Mouse (Mus musculus): ENCODE data around the gene Gm20390. TPM values are rescaled to one million over a fixed set of nuclear protein-coding genes. Genes with fewer than 3 reads are reported as not detected.
"Not testable (repeated sequence)": the region's sequence is repeated elsewhere in the genome, so short reads cannot be mapped to it uniquely, and the experiment has no call there.

Gene Gm20390
- polyA plus RNA-seq, 1 experiment from 2014 or later: 187 TPM

- Histone ChIP-seq H3K27ac (replicated peaks) (no peak overlapping the region), H3K27me3 (no peaks in the 10 kb centered on the region), H3K4me1 (replicated peaks) (no peaks in the 10 kb centered on the region), H3K4me2 (no peak overlapping the region), H3K9ac (no peak overlapping the region), H3K4me3 (replicated peaks) (no peak overlapping the region), H3K9me3 (replicated peaks) (no peaks in the 10 kb centered on the region), H3K36me3 (replicated peaks) (peaks cover 15% of the 10 kb centered on the region)
- 65% methylated on average over 3 of the region's 3 CpGs for WGBS (ENCODE audit: insufficient replicate concordance)
- ATAC-seq (ENCODE audit: insufficient read depth): no peak
Measured at GRCm38 (mm10) chr11:93944986-93945385, 23.1 kb downstream of the Gm20390 start.

GRCm38 (mm10) chr11:93940906-93941305 is 27.2 kb downstream of the Gm20390 start:
- 28% methylated on average over 2 of the region's 2 CpGs for WGBS (ENCODE audit: insufficient replicate concordance)

GRCm38 (mm10) chr11:93929106-93929505 is 39.0 kb downstream of the Gm20390 start:
- Histone ChIP-seq H3K4me2 (no peak overlapping the region), H3K27ac (replicated peaks) (no peak overlapping the region), H3K9ac (no peak overlapping the region), H3K27me3 (no peaks in the 10 kb centered on the region), H3K9me3 (replicated peaks) (no peaks in the 10 kb centered on the region), H3K36me3 (replicated peaks) (peaks cover 62% of the 10 kb centered on the region), H3K4me3 (replicated peaks) (no peak overlapping the region), H3K4me1 (replicated peaks) (no peaks in the 10 kb centered on the region)
- no peak for ATAC-seq (ENCODE audit: insufficient read depth)

More at GRCm38 (mm10) chr11:93940906-93941305, 27.2 kb downstream of the Gm20390 start:
- Histone ChIP-seq H3K4me3 (replicated peaks) (no peak overlapping the region), H3K9ac (no peak overlapping the region), H3K36me3 (replicated peaks) (peaks cover 20% of the 10 kb centered on the region), H3K9me3 (replicated peaks) (no peaks in the 10 kb centered on the region), H3K4me2 (no peak overlapping the region), H3K4me1 (replicated peaks) (no peaks in the 10 kb centered on the region), H3K27me3 (no peaks in the 10 kb centered on the region), H3K27ac (replicated peaks) (no peak overlapping the region)
- no peak for ATAC-seq (ENCODE audit: insufficient read depth)

- not testable (repeated sequence) for H3K4me3 ChIP-seq (replicated peaks); H3K9me3 ChIP-seq (replicated peaks); H3K4me1 ChIP-seq (replicated peaks); H3K27ac ChIP-seq (replicated peaks); H3K9ac ChIP-seq; H3K4me2 ChIP-seq; ATAC-seq (ENCODE audit: insufficient read depth); H3K27me3 ChIP-seq
- peaks cover 48% of the 10 kb centered on the region for H3K36me3 ChIP-seq (replicated peaks)
- 79% methylated on average over 2 of the region's 2 CpGs for WGBS (ENCODE audit: insufficient replicate concordance)
Measured at GRCm38 (mm10) chr11:93915019-93915418, 53.1 kb downstream of the Gm20390 start.

- WGBS (ENCODE audit: insufficient replicate concordance): 86% methylated on average over 3 of the region's 3 CpGs
- peaks cover 50% of the 10 kb centered on the region for H3K36me3 ChIP-seq (replicated peaks)
- H3K4me3 ChIP-seq (replicated peaks): no peak overlapping the region
- H3K9me3 ChIP-seq (replicated peaks): no peaks in the 10 kb centered on the region
- 0 out of 2 replicates have a peak, but pooled peaks cover 3% of the 10 kb centered on the region for H3K4me1 ChIP-seq (replicated peaks)
- ATAC-seq (ENCODE audit: insufficient read depth): no peak
- no peaks in the 10 kb centered on the region for H3K27me3 ChIP-seq
- H3K4me2 ChIP-seq: no peak overlapping the region
- H3K27ac ChIP-seq (replicated peaks): no peak overlapping the region
- no peak overlapping the region for H3K9ac ChIP-seq
Measured at GRCm38 (mm10) chr11:93911603-93912002, 56.5 kb downstream of the Gm20390 start.

- 0 out of 2 replicates have a peak, but pooled peaks cover 3% of the 10 kb centered on the region for H3K4me1 ChIP-seq (replicated peaks)
- H3K4me3 ChIP-seq (replicated peaks): no peak overlapping the region
- WGBS (ENCODE audit: insufficient replicate concordance): 71% methylated on average over 9 of the region's 9 CpGs
- no peak overlapping the region for H3K4me2 ChIP-seq
- H3K36me3 ChIP-seq (replicated peaks): peaks cover 58% of the 10 kb centered on the region
- H3K9ac ChIP-seq: no peak overlapping the region
- H3K27ac ChIP-seq (replicated peaks): no peak overlapping the region
- no peak for ATAC-seq (ENCODE audit: insufficient read depth)
- no peaks in the 10 kb centered on the region for H3K27me3 ChIP-seq
- H3K9me3 ChIP-seq (replicated peaks): no peaks in the 10 kb centered on the region
Measured at GRCm38 (mm10) chr11:93908829-93909228, 59.3 kb downstream of the Gm20390 start.

GRCm38 (mm10) chr11:93907839-93908238 is 60.3 kb downstream of the Gm20390 start:
- no peaks in the 10 kb centered on the region for H3K9me3 ChIP-seq (replicated peaks)
- H3K27me3 ChIP-seq: no peaks in the 10 kb centered on the region
- no peak overlapping the region for H3K9ac ChIP-seq
- H3K27ac ChIP-seq (replicated peaks): no peak overlapping the region
- H3K4me3 ChIP-seq (replicated peaks): no peak overlapping the region
- H3K36me3 ChIP-seq (replicated peaks): peaks cover 53% of the 10 kb centered on the region
- no peak overlapping the region for H3K4me2 ChIP-seq
- WGBS (ENCODE audit: insufficient replicate concordance): 56% methylated on average over 3 of the region's 3 CpGs
- ATAC-seq (ENCODE audit: insufficient read depth): no peak
- H3K4me1 ChIP-seq (replicated peaks): no peaks in the 10 kb centered on the region

GRCm38 (mm10) chr11:93906834-93907233 is 61.3 kb downstream of the Gm20390 start:
- Histone ChIP-seq H3K9me3 (replicated peaks) (no peaks in the 10 kb centered on the region), H3K9ac (no peak overlapping the region), H3K27me3 (no peaks in the 10 kb centered on the region), H3K4me2 (no peak overlapping the region), H3K4me1 (replicated peaks) (no peaks in the 10 kb centered on the region), H3K27ac (replicated peaks) (no peak overlapping the region), H3K36me3 (replicated peaks) (peaks cover 53% of the 10 kb centered on the region), H3K4me3 (replicated peaks) (no peak overlapping the region)
- WGBS (ENCODE audit: insufficient replicate concordance): 51% methylated on average over 4 of the region's 4 CpGs
- ATAC-seq (ENCODE audit: insufficient read depth): no peak

Other genes starting within 250 kb of the Gm20390 start
- 12.5 and 13.3 TPM in 2 replicates for gene Utp18, start 82.5 kb downstream of the Gm20390 start, polyA plus RNA-seq (2015; fragmentation: Nextera tagmentation; extraction: Ambion mirVana)
- 5.1 and 6.6 TPM in 2 replicates for gene Mbtd1, start 82.4 kb downstream of the Gm20390 start, polyA plus RNA-seq (2015; fragmentation: Nextera tagmentation; extraction: Ambion mirVana)
- gene Nme2, start 12.0 kb downstream of the Gm20390 start, polyA plus RNA-seq (2015; fragmentation: Nextera tagmentation; extraction: Ambion mirVana): 102 and 125 TPM in 2 replicates
- 105 and 107 TPM in 2 replicates for gene Nme1, start 228 bp upstream of the Gm20390 start, polyA plus RNA-seq (2015; fragmentation: Nextera tagmentation; extraction: Ambion mirVana)
- gene Spag9, start 27.8 kb upstream of the Gm20390 start, polyA plus RNA-seq (2015; fragmentation: Nextera tagmentation; extraction: Ambion mirVana): 9.2 and 10.4 TPM in 2 replicates
- 12.8 and 13.0 TPM in 2 replicates for gene Tob1, start 243.2 kb upstream of the Gm20390 start, polyA plus RNA-seq (2015; fragmentation: Nextera tagmentation; extraction: Ambion mirVana)

Data from liver, embryonic 15.5 days (tissue).